Comparison of ENCODE assay signal across 23 mouse cellular contexts in the genomic region with DNA sequence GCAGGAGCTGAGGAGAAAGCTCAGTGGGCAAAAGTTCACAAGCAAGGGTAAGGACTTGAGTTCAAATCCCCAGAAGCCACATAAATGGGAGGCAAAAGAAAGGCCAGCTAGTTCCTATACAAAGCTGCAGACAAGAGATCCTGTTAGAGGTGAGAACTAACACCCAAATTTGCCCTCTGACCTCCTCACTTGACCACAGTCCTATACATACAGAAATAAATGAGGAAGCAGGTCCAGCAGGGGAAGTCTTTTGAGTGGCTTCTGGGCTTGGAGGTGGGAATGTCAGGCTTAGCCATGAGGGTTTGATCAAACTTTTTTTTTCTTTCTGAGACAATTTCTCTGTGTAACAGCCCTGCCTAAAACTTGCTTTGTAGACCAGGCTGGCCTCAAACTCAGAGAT. TPM values are rescaled to one million over a fixed set of nuclear protein-coding genes. Genes with fewer than 3 reads are reported as not detected.
DNase-seq lines count a peak whose midpoint lies in the region; ATAC-seq lines count a peak whose summit lies in the region.
"Had no signal": no experiment of that assay in that cellular context is flagged by ENCODE, and none has a peak within 500 bp of the region (broad histone marks: within the 10 kb centered on the region; RNA-seq: fewer than 3 reads in every experiment).

No protein-coding gene starts in this region.

- DNase-seq in lung, postnatal 36 days = peak; percentile 26
- no peak for DNase-seq in lung, postnatal 14 days
- no peak for DNase-seq in adipocyte (ENCODE audit: low spot score)
- no peak for DNase-seq in urinary bladder, postnatal 14 days (ENCODE audit: low spot score)
- DNase-seq in layer of hippocampus, adult 9-10 months (ENCODE audit: low spot score) = no peak
- DNase-seq: adrenal gland, adult 2 months; adrenal gland, postnatal 10 days; adrenal gland, postnatal 25 days; B cell, adult 2 months; cerebellum, adult 11 months; cerebellum, adult 18-20 months; cerebellum, adult 8-10 months; cerebellum, adult 9-11 months; cerebellum, postnatal 14 days; cerebellum, postnatal 36 days; embryo, embryonic 11 days had no signal

- peak; percentile 67 for ATAC-seq in granulocyte monocyte progenitor cell, adult 5-6 weeks (replicated peaks; ENCODE audit: poor library complexity, severe bottlenecking)
- peak; percentile 44; the same call in 1 of the 2 replicates for ATAC-seq in megakaryocyte progenitor cell, adult 5-6 weeks (replicated peaks; ENCODE audit: poor library complexity)
- ATAC-seq: activated CD4-positive, CD25-positive, alpha-beta regulatory T cell, adult 4 months; CD4-positive, CD25-positive, alpha-beta regulatory T cell, adult 4 months; forebrain, embryonic 14.5 days; forebrain, embryonic 16.5 days; Patski had no signal

RNA-seq across cellular contexts. Expression of a gene that starts 6.0 kb away (rescaled TPM):
- total RNA-seq in granulocyte monocyte progenitor cell, adult 5-6 weeks (2014; fragmentation: Nextera tagmentation) = 3.5 and 10.7 TPM in 2 replicates
- total RNA-seq in granulocyte monocyte progenitor cell, adult 5-6 weeks (2017) = 0.62 and 1.1 TPM in 2 replicates
- total RNA-seq in megakaryocyte progenitor cell, adult 5-6 weeks (2015) = 1.2 and 2.5 TPM in 2 replicates
- 1.3 TPM in 2 replicates for total RNA-seq in megakaryocyte progenitor cell, adult 5-6 weeks (2017)

RNA-seq across cellular contexts. Expression of a gene that starts 13.6 kb away (rescaled TPM):
- 7.3 and 12.1 TPM in 2 replicates for total RNA-seq in granulocyte monocyte progenitor cell, adult 5-6 weeks (2014; fragmentation: Nextera tagmentation)
- total RNA-seq in granulocyte monocyte progenitor cell, adult 5-6 weeks (2017) = 18.9 and 20.5 TPM in 2 replicates
- 21.4 and 25.6 TPM in 2 replicates for total RNA-seq in megakaryocyte progenitor cell, adult 5-6 weeks (2015)
- 16.5 and 22.9 TPM in 2 replicates for total RNA-seq in megakaryocyte progenitor cell, adult 5-6 weeks (2017)

RNA-seq across cellular contexts. Expression of a gene that starts 13.7 kb away (rescaled TPM):
- 20.4 and 22.0 TPM in 2 replicates for total RNA-seq in granulocyte monocyte progenitor cell, adult 5-6 weeks (2014; fragmentation: Nextera tagmentation)
- 17.9 and 20.8 TPM in 2 replicates for total RNA-seq in granulocyte monocyte progenitor cell, adult 5-6 weeks (2017)
- total RNA-seq in megakaryocyte progenitor cell, adult 5-6 weeks (2015) = 28.5 and 29.9 TPM in 2 replicates
- 17.6 and 17.7 TPM in 2 replicates for total RNA-seq in megakaryocyte progenitor cell, adult 5-6 weeks (2017)

RNA-seq across cellular contexts. Expression of a gene that starts 55.4 kb away (rescaled TPM):
- total RNA-seq in granulocyte monocyte progenitor cell, adult 5-6 weeks (2014; fragmentation: Nextera tagmentation) = 51.2 and 56.5 TPM in 2 replicates
- total RNA-seq in granulocyte monocyte progenitor cell, adult 5-6 weeks (2017) = 92.1 and 119 TPM in 2 replicates
- 63.4 and 64.3 TPM in 2 replicates for total RNA-seq in megakaryocyte progenitor cell, adult 5-6 weeks (2015)
- total RNA-seq in megakaryocyte progenitor cell, adult 5-6 weeks (2017) = 86.2 and 131 TPM in 2 replicates

RNA-seq across cellular contexts. Expression of a gene that starts 59.3 kb away (rescaled TPM):
- total RNA-seq in granulocyte monocyte progenitor cell, adult 5-6 weeks (2014; fragmentation: Nextera tagmentation) = 110 and 113 TPM in 2 replicates
- total RNA-seq in granulocyte monocyte progenitor cell, adult 5-6 weeks (2017) = 139 and 142 TPM in 2 replicates
- total RNA-seq in megakaryocyte progenitor cell, adult 5-6 weeks (2015) = 89.6 and 117 TPM in 2 replicates
- total RNA-seq in megakaryocyte progenitor cell, adult 5-6 weeks (2017) = 91.5 and 94.4 TPM in 2 replicates
